Mouse (Mus musculus) liver, embryonic 15.5 days (tissue): Measurements from ENCODE around the gene Tenm4. TPM values are rescaled to one million over a fixed set of nuclear protein-coding genes. Genes with fewer than 3 reads are reported as not detected.

Source experiments
- ATAC-seq: fragments of 200-750 bp; cut with Nextera tagmentation; 2 replicates; pipeline ENCODE4 v1.8.0; 2017; ENCODE audit warnings: moderate number of reproducible peaks, mild to moderate bottlenecking, moderate library complexity; ENCODE audit not compliant: insufficient read depth
- H3K27ac ChIP-seq: fragments of 300-500 bp; sonication (generic); replicated peaks from 2 replicates; pipeline ENCODE4 v1.5.1; 2015; ENCODE audit warnings: mild to moderate bottlenecking, inconsistent platforms
- H3K27me3 ChIP-seq: fragments of 300-500 bp; sonication (generic); 2 replicates; pipeline ENCODE4 v1.6.1; 2015; ENCODE audit warnings: mild to moderate bottlenecking, inconsistent platforms
- H3K36me3 ChIP-seq: fragments of 300-500 bp; sonication (generic); replicated peaks from 2 replicates; pipeline ENCODE4 v1.6.1; 2015; ENCODE audit warnings: moderate library complexity, mild to moderate bottlenecking, inconsistent platforms
- H3K4me1 ChIP-seq: fragments of 300-500 bp; sonication (generic); replicated peaks from 2 replicates; pipeline ENCODE4 v1.6.1; 2015; ENCODE audit warnings: inconsistent platforms
- H3K4me2 ChIP-seq: fragments of 300-500 bp; sonication (generic); 2 replicates; pipeline ENCODE4 v1.6.1; 2015; ENCODE audit warnings: moderate library complexity, mild to moderate bottlenecking, inconsistent platforms
- H3K4me3 ChIP-seq: fragments of 300-500 bp; sonication (generic); replicated peaks from 2 replicates; pipeline ENCODE4 v1.5.1; 2015; ENCODE audit warnings: mild to moderate bottlenecking, inconsistent platforms
- H3K9ac ChIP-seq: fragments of 300-500 bp; sonication (generic); 2 replicates; pipeline ENCODE4 v1.6.1; 2015; ENCODE audit warnings: moderate library complexity, mild to moderate bottlenecking, inconsistent platforms
- H3K9me3 ChIP-seq: fragments of 300-500 bp; sonication (generic); replicated peaks from 2 replicates; pipeline ENCODE4 v1.6.1; 2016; ENCODE audit warnings: inconsistent platforms
- WGBS: fragments of 180-500 bp; shearing (Covaris S2); methylation state at CpG from one replicate; pipeline ENCODE4 v1.1.7; 2015; ENCODE audit warnings: mixed read lengths; ENCODE audit not compliant: insufficient replicate concordance; 5-methylcytosine and 5-hydroxymethylcytosine counted together
- polyA plus RNA-seq: library from polyadenylated mRNA; unstranded; fragments of >200 nt; fragmentation: Nextera tagmentation; extraction: Ambion mirVana; gene quantifications from 2 replicates; pipeline ENCODE4 v1.2.1, GENCODE M21; 2015

Gene Tenm4
- polyA plus RNA-seq, 1 experiment from 2014 or later: 0.69 TPM

DNA sequence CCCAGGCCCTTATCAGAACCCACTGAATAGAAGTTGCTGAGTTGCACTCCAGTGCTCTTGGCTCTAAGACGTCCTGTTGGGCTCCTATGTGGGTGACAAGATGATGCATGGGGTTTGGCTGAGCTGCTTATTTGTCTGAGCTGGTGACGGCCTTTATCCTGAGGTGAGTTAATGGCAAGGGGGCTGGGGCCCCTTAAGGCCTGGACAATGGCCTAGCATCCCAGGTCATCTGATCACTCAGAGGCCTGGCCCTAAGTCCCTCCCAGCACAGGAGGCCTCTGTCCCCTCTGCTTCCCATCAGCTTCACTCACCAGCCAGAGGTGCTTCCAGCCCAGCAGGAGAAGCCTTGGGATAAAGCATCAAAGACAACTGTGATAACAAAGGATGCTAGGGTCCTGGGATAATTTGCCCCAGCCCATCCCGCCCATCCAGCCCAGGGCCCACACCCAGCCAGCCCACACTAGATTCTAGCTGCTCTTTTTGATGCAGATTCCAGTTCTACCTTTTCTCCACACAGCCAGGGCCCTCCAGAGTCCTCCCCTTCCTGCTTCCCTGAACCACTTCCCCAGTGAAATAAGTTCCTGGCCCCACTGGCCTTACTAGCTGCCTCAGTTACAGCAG, 484.2 kb downstream of the Tenm4 start:
- no peaks in the 10 kb centered on the region for H3K36me3 ChIP-seq
- 50% methylated on average over 3 of the region's 3 CpGs for WGBS
- H3K27me3 ChIP-seq: no peaks in the 10 kb centered on the region
- ATAC-seq: no peak
- H3K4me3 ChIP-seq: no peak overlapping the region
- H3K4me1 ChIP-seq: no peaks in the 10 kb centered on the region
- no peak overlapping the region for H3K27ac ChIP-seq
- H3K9ac ChIP-seq: no peak overlapping the region
- H3K4me2 ChIP-seq: no peak overlapping the region
- no peaks in the 10 kb centered on the region for H3K9me3 ChIP-seq

DNA sequence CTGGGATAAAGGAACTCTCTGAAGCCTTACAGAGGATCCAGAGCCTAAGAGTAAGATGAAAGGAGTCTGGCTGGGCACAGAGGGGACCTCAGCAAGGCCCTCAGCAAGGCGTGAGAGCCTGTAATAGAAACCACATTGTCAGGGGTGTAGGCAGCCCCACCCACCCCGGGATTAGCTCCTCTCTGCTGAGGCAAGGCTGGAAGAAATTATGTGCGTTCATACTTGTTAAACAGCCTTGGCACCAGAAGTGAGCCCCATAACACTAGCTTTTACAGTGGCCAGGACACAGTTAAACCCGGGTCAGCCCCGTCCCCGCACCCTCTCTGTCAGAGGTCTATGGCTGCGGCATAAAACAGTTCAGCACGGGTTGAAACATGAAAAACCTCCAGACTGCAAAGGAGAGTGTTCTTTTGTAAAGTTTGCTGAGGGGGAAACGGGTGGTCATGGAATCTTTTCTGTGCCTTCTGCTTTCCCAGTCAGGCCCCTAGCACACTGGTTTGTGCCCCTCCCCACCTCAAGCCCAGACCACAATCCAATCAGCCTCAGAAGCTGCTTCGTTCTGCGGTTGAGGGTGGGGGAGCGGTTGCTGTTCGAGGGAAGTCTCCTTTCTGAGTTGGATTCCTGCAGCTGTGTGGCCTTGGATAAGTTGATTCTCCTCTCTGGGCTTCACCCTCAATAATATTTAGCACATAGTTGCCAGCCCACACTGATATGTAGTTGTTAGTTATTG, 486.2 kb downstream of the Tenm4 start:
- ATAC-seq: no peak

DNA sequence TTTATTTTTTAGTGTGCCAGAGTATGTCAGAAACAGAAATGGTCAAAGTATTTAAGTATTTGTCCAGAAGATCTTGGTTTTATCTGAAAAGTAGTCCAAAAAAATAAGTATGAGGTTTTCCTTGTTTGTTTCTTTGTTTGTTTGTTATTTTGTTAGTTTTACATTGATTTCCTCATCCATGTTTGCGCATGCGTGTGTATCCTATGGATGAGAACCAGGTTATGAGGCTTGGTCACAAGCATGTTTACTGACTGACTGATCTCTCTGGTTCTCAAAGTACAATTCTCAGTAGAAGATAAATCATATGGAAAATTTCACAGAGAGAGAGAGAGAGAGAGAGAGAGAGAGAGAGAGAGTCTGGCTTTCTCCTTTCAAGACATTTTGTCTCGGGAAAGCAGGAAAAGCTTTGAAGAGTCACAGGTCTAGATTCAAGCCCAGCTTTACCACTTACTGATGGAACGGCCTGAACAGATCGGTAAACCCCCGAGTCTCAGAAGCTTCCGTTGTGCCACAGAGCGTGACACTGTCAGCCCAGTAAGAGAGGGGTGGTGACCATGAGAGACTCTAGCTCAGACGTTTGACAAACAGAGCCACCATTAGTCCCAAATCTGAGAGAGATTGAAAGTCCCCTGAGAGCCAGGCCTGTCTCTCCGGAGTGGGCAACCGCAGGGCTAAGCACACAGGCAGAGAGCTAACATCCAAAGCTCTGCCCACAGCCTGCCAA, 487.0 kb downstream of the Tenm4 start:
- no peaks in the 10 kb centered on the region for H3K4me1 ChIP-seq
- H3K9ac ChIP-seq: no peak overlapping the region
- H3K36me3 ChIP-seq: no peaks in the 10 kb centered on the region
- no peak overlapping the region for H3K4me2 ChIP-seq
- no peak for ATAC-seq
- no peak overlapping the region for H3K4me3 ChIP-seq
- 64% methylated on average over 11 of the region's 11 CpGs for WGBS
- no peaks in the 10 kb centered on the region for H3K27me3 ChIP-seq
- no peaks in the 10 kb centered on the region for H3K9me3 ChIP-seq
- H3K27ac ChIP-seq: no peak overlapping the region

More for the DNA sequence above, 486.2 kb downstream of the Tenm4 start:
- H3K9me3 ChIP-seq: no peaks in the 10 kb centered on the region
- WGBS: 10% methylated on average over 13 of the region's 13 CpGs
- H3K4me3 ChIP-seq: no peak overlapping the region
- H3K27ac ChIP-seq: no peak overlapping the region
- no peaks in the 10 kb centered on the region for H3K27me3 ChIP-seq
- H3K36me3 ChIP-seq: no peaks in the 10 kb centered on the region
- H3K4me1 ChIP-seq: no peaks in the 10 kb centered on the region
- H3K9ac ChIP-seq: no peak overlapping the region
- H3K4me2 ChIP-seq: no peak overlapping the region

DNA sequence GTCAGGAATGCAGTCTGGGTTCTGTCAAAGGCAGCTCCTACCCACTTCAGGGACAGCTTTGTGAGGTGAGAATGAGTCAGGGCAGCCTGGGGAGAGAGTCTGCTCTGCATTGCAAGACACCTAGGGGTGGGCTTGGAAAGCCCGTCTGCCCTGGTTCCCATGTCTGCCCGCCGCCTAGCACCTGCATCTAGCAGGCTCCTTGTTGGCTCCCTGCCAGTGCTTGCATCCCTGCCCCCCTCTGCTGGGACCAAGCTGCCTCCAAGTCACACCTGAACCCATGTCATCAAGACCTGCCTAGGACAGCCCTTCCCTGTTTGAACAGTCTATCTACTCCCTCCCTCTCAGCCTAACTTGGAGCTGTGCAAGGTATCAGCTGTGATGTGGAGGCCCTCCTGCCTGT, 489.9 kb downstream of the Tenm4 start:
- no peak overlapping the region for H3K4me2 ChIP-seq
- H3K27me3 ChIP-seq: no peaks in the 10 kb centered on the region
- no peak overlapping the region for H3K27ac ChIP-seq
- WGBS: 79% methylated on average over 3 of the region's 3 CpGs
- no peak overlapping the region for H3K9ac ChIP-seq
- H3K36me3 ChIP-seq: no peaks in the 10 kb centered on the region
- H3K4me3 ChIP-seq: no peak overlapping the region
- no peaks in the 10 kb centered on the region for H3K9me3 ChIP-seq
- no peaks in the 10 kb centered on the region for H3K4me1 ChIP-seq
- ATAC-seq: no peak

DNA sequence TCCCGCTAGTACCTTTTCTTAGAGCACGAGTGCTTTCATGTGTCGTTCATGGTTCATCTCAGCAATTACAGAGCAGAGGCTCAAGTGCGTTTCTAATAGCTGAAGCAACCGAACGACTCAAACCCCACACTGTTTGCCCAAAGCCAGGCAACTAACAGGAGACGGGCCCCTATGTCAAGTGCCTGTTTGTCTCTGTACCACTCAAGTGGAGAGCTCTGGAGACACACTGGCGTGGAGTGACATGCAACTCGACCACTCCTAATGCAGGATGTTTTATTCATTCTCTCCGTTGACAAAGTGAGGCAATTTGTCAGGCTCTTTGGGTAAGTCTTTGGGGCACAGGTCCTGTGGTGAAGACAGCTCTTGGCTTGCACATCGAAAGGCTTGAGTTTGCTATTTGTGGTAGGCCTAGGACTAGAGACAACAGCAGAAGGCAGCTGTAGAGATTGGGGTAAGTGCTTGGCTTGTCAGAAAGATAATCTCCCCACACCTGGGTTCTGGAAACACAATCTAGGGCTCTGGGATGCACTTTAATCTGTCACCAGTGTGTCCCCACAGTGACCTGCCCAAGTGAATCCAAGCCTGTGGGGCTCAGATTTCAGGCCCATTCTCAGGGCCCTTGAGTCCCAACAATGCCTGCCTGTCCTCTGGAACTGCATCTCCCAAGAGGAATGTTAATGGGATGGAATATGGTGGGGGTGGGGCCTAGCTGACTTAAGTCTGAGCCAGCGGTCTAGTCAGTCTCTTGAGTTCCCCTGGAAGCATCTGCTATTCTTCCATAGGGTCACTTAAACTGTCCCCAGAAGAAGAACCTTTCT, 490.5 kb downstream of the Tenm4 start:
- no peak overlapping the region for H3K4me3 ChIP-seq
- ATAC-seq: no peak
- no peak overlapping the region for H3K9ac ChIP-seq
- no peak overlapping the region for H3K27ac ChIP-seq
- H3K36me3 ChIP-seq: no peaks in the 10 kb centered on the region
- no peaks in the 10 kb centered on the region for H3K9me3 ChIP-seq
- H3K4me1 ChIP-seq: no peaks in the 10 kb centered on the region
- no peaks in the 10 kb centered on the region for H3K27me3 ChIP-seq
- 58% methylated on average over 12 of the region's 12 CpGs for WGBS
- H3K4me2 ChIP-seq: no peak overlapping the region

DNA sequence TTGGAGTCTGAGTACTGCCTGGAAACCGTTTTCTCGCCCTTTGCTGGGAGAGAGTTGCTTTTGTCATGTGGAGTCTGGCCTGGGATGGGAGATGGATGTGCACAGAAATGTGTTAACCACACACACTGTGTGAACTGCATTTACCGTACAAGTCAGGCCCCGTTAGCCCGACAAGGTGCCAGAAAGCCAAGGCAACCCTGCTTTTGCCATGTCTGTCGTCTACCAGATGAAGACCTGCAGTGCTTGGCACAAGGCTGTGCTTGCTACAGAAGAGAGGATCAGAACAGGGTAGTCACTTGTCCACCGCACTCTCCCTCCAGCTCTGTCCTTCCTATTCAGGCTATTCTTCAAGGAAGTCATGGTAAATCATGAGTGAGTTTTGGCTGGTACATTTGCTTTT, 492.3 kb downstream of the Tenm4 start:
- Histone ChIP-seq H3K4me1 (no peaks in the 10 kb centered on the region), H3K9ac (no peak overlapping the region), H3K4me2 (no peak overlapping the region), H3K27me3 (no peaks in the 10 kb centered on the region), H3K4me3 (no peak overlapping the region), H3K36me3 (no peaks in the 10 kb centered on the region), H3K9me3 (no peaks in the 10 kb centered on the region), H3K27ac (no peak overlapping the region)
- ATAC-seq: no peak
- WGBS: 72% methylated on average over 7 of the region's 7 CpGs

DNA sequence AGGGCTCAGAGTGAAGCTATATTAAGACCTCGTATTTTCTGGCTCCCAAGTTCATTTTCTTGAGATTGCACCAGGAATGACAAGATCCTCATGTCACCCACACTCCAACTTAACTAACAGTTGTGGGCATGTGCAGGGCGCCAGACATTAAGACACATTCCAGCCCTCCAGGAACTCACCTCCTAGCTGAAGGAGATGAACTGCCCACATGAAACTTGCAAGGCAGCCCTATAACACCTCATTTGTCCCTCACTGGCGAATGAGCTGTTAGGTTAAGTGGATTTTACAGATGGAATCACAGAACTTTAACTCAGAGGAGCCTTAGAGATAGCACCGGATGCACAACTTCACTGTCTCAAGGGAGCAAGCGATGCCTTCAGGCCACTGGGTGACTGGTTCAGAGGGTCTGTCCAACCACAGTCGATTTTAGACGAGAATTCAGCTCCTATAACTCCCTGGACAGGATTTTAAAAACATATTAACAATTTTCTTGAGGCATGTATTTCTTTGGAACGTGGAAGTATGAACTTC, 495.4 kb downstream of the Tenm4 start:
- no peak for ATAC-seq
- 54% methylated on average over 8 of the region's 8 CpGs for WGBS
- H3K4me1 ChIP-seq: no peaks in the 10 kb centered on the region
- H3K9ac ChIP-seq: no peak overlapping the region
- no peak overlapping the region for H3K27ac ChIP-seq
- no peaks in the 10 kb centered on the region for H3K36me3 ChIP-seq
- H3K9me3 ChIP-seq: no peaks in the 10 kb centered on the region
- H3K4me2 ChIP-seq: no peak overlapping the region
- H3K4me3 ChIP-seq: no peak overlapping the region
- H3K27me3 ChIP-seq: no peaks in the 10 kb centered on the region

DNA sequence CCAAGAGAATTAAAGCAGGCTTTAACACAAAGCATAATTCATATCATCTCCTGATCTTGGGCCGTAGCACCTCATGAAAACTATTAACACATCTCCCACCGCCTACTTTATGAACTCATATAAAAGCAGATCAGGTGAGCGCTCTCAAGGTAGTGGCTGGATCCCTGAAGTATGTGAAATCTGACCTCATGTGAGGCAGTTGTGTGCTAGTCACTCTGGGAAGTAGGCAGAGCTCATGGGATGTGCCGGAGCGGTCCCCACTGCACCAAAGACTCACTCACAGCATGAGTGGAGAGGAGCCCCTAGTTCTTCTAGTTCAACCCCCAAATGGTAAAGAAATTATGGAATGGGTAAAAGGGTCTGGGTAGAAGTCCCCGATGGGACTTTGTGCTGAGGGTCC, 496.6 kb downstream of the Tenm4 start:
- 75% methylated on average over 6 of the region's 6 CpGs for WGBS
- Histone ChIP-seq H3K4me3 (no peak overlapping the region), H3K9me3 (no peaks in the 10 kb centered on the region), H3K27ac (no peak overlapping the region), H3K27me3 (no peaks in the 10 kb centered on the region), H3K4me2 (no peak overlapping the region), H3K36me3 (no peaks in the 10 kb centered on the region), H3K4me1 (no peaks in the 10 kb centered on the region), H3K9ac (no peak overlapping the region)
- no peak for ATAC-seq

DNA sequence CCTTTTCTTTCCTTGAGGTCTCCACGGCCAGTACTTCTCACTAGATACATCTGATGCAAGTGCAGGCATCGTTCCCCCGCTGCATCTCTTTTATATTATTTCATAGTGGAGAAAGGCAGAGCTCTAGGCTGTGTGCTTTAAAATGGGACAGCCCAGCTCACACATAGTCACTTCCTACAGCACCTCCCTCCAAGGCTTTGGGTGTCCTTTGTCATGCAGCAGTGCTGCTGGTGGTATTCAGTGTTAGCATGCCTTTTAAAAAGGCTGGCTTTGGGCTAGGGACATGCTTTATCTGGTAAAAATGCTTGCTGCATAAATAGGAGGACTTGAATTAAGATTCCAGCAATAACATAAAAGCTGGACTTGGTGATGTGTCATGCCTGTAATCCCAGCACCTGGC, 499.0 kb downstream of the Tenm4 start:
- 71% methylated on average over 3 of the region's 3 CpGs for WGBS
- Histone ChIP-seq H3K9me3 (no peaks in the 10 kb centered on the region), H3K27ac (no peak overlapping the region), H3K4me3 (no peak overlapping the region), H3K9ac (no peak overlapping the region), H3K4me2 (no peak overlapping the region), H3K4me1 (no peaks in the 10 kb centered on the region), H3K27me3 (no peaks in the 10 kb centered on the region), H3K36me3 (no peaks in the 10 kb centered on the region)
- ATAC-seq: no peak

DNA sequence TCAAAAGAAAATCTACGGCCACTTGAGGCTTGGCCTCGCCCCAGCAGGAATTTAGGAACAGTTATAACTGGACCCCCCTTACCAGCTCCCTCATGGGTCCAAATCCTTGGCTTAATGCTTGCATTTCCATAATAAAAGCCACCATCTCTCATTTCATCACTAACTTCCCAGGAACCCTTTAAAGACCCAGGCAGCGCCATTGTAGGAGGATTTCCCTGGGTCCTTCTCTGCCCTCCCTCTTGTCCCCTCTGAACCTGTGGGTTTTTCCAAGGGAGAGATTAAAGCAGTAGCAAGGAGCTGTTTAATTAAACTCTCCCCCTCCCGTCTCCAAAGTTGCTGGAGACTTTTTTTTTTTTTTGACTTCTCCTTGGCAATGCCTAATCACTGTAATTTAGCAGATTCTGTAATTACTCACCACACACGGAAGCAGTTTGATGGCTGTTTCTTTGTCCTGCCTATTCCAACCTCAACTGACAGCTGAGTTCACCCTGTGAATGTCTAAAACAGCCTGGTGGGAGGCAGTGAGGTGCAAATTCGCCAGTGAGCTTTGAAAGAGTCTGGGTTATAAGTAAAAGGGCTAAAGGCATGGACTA, 501.4 kb downstream of the Tenm4 start:
- Histone ChIP-seq H3K36me3 (no peaks in the 10 kb centered on the region), H3K4me2 (no peak overlapping the region), H3K27me3 (no peaks in the 10 kb centered on the region), H3K27ac (no peak overlapping the region), H3K4me3 (no peak overlapping the region), H3K4me1 (no peaks in the 10 kb centered on the region), H3K9ac (no peak overlapping the region), H3K9me3 (no peaks in the 10 kb centered on the region)
- ATAC-seq: no peak
- 41% methylated on average over 6 of the region's 6 CpGs for WGBS
